Mouse (Mus musculus) stomach, embryonic 14.5 days (tissue): Measurements from ENCODE around the gene Pex11b. TPM values are rescaled to one million over a fixed set of nuclear protein-coding genes. Genes with fewer than 3 reads are reported as not detected.

Experiments used
- ATAC-seq: fragments of 200-750 bp; cut with Nextera tagmentation; 2 replicates; pipeline ENCODE4 v1.8.0; 2017; ENCODE audit warnings: low read depth, moderate TSS enrichment; ENCODE audit not compliant: insufficient number of reproducible peaks, insufficient read depth, low FRiP score
- H3K27ac ChIP-seq: fragments of 300-500 bp; sonication (generic); 2 replicates; pipeline ENCODE4 v1.5.1; 2014; ENCODE audit warnings: mild to moderate bottlenecking, low read length, moderate library complexity, mixed read lengths
- H3K27me3 ChIP-seq: fragments of 300-500 bp; sonication (generic); 2 replicates; pipeline ENCODE4 v1.6.1; 2014; ENCODE audit warnings: low read length, control low read depth, mixed read lengths; ENCODE audit not compliant: control insufficient read depth, insufficient read depth
- H3K36me3 ChIP-seq: fragments of 300-500 bp; sonication (generic); 2 replicates; pipeline ENCODE4 v1.6.1; 2014; ENCODE audit warnings: mild to moderate bottlenecking, control low read depth, low read length, moderate library complexity, mixed read lengths; ENCODE audit not compliant: control insufficient read depth, insufficient read depth
- H3K4me1 ChIP-seq: fragments of 300-500 bp; sonication (generic); 2 replicates; pipeline ENCODE4 v1.6.1; 2014; ENCODE audit warnings: low read length, control low read depth, mixed read lengths; ENCODE audit not compliant: control insufficient read depth, insufficient read depth
- H3K4me2 ChIP-seq: fragments of 300-500 bp; sonication (generic); replicated peaks from 2 replicates; pipeline ENCODE4 v1.6.1; 2014; ENCODE audit warnings: low read depth, low read length, control low read depth
- H3K4me3 ChIP-seq: fragments of 300-500 bp; sonication (generic); 2 replicates; pipeline ENCODE4 v1.5.1; 2014; ENCODE audit warnings: low read depth, low read length, control low read depth
- H3K9ac ChIP-seq: fragments of 300-500 bp; sonication (generic); replicated peaks from 2 replicates; pipeline ENCODE4 v1.6.1; 2014; ENCODE audit warnings: low read depth, mild to moderate bottlenecking, control low read depth, low read length, moderate library complexity, mixed read lengths
- H3K9me3 ChIP-seq: fragments of 300-500 bp; sonication (generic); 2 replicates; pipeline ENCODE4 v1.6.1; 2016; ENCODE audit warnings: low read depth, low read length, control low read depth; ENCODE audit not compliant: control insufficient read depth
- WGBS: fragments of 180-500 bp; shearing (Covaris S2); extraction: QIAGEN DNeasy Blood & Tissue Kit; methylation state at CpG from one replicate; pipeline ENCODE4 v1.1.7; 2014; 5-methylcytosine and 5-hydroxymethylcytosine counted together
- polyA plus RNA-seq: library from polyadenylated mRNA; unstranded; fragments of >200 nt; fragmentation: Nextera tagmentation; extraction: Ambion mirVana; gene quantifications from 2 replicates; pipeline ENCODE4 v1.2.1, GENCODE M21; 2014

Pex11b gene
- polyA plus RNA-seq, 1 experiment from 2014 or later, result 45.4 TPM

- no peaks in the 10 kb centered on the region for H3K27me3 ChIP-seq
- H3K4me3 ChIP-seq, result no peak overlapping the region
- H3K9ac ChIP-seq, result no peak overlapping the region
- peaks cover 21% of the 10 kb centered on the region for H3K36me3 ChIP-seq
- H3K9me3 ChIP-seq, result no peaks in the 10 kb centered on the region
- ATAC-seq, result no peak
- H3K27ac ChIP-seq, result no peak overlapping the region
- H3K4me2 ChIP-seq, result no peak overlapping the region
- H3K4me1 ChIP-seq, result peaks cover 12% of the 10 kb centered on the region
These were observed 3.1 kb upstream of the Pex11b start for GRCm38 (mm10) chr3:96632058-96632457.

- no peak for ATAC-seq
- Histone ChIP-seq H3K4me1 (peaks cover 12% of the 10 kb centered on the region), H3K27ac (no peak overlapping the region), H3K4me3 (no peak overlapping the region), H3K9ac (no peak overlapping the region), H3K36me3 (peaks cover 31% of the 10 kb centered on the region), H3K9me3 (no peaks in the 10 kb centered on the region), H3K4me2 (no peak overlapping the region), H3K27me3 (no peaks in the 10 kb centered on the region)
- WGBS, result 72% methylated on average over 1 of the region's 1 CpGs
These were observed 1.2 kb upstream of the Pex11b start for GRCm38 (mm10) chr3:96634015-96634414.

- peaks cover 43% of the 10 kb centered on the region for H3K36me3 ChIP-seq
- H3K27me3 ChIP-seq, result no peaks in the 10 kb centered on the region
- H3K9me3 ChIP-seq, result no peaks in the 10 kb centered on the region
- H3K4me2 ChIP-seq, result peak overlapping the region; percentile 54
- 8% methylated on average over 15 of the region's 15 CpGs for WGBS
- H3K4me3 ChIP-seq, result peak overlapping the region; percentile 45
- H3K9ac ChIP-seq, result peak overlapping the region; percentile 43
- peak overlapping the region; percentile 82; the same call in 1 of the 2 replicates for H3K27ac ChIP-seq
- ATAC-seq, result no peak
- peaks cover 10% of the 10 kb centered on the region for H3K4me1 ChIP-seq
These were observed 730 bp downstream of the Pex11b start for GRCm38 (mm10) chr3:96635906-96636305.

DNA sequence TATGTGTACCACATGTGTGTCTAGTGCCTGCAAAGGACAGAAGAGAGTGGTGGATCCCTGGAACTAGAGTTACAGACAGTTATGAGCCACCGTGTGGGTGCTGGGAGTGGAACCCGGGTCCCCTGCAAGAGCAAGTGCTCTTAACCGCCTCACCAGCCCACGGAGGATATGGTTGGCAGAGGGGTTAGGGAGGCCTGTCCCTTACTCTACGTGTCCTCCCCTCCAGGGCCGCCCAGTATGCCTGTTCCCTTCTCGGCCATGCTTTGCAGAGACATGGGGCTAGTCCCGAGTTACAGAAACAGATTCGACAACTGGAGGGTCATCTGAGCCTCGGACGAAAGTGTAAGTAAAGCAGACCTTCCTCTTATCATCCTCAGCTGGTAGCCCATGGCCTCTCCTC, 1.3 kb downstream of the Pex11b start:
- Histone ChIP-seq H3K9ac (peak overlapping the region; percentile 43; the same call in 1 of the 2 replicates), H3K27ac (no peak overlapping the region), H3K4me1 (peaks cover 10% of the 10 kb centered on the region), H3K9me3 (no peaks in the 10 kb centered on the region), H3K4me3 (peak overlapping the region; percentile 45), H3K36me3 (peaks cover 44% of the 10 kb centered on the region), H3K27me3 (no peaks in the 10 kb centered on the region), H3K4me2 (peak overlapping the region; percentile 54)
- WGBS, result 69% methylated on average over 11 of the region's 11 CpGs
- ATAC-seq, result no peak

GRCm38 (mm10) chr3:96639219-96639618, 4.0 kb downstream of the Pex11b start:
- Histone ChIP-seq H3K27me3 (no peaks in the 10 kb centered on the region), H3K36me3 (peaks cover 36% of the 10 kb centered on the region), H3K4me1 (peaks cover 10% of the 10 kb centered on the region), H3K27ac (no peak overlapping the region), H3K4me2 (no peak overlapping the region), H3K9me3 (no peaks in the 10 kb centered on the region), H3K9ac (no peak overlapping the region), H3K4me3 (no peak overlapping the region)
- ATAC-seq, result no peak
- WGBS, result 86% methylated on average over 1 of the region's 1 CpGs

GRCm38 (mm10) chr3:96645018-96645649, 10.0 kb downstream of the Pex11b start, which contains the start of gene Itga10:
Gene Itga10 (plus strand): TSS chr3:96645584.
- no peak for ATAC-seq
- WGBS, result 47% methylated on average over 7 of the region's 7 CpGs

GRCm38 (mm10) chr3:96647365-96647764, 12.2 kb downstream of the Pex11b start:
- Histone ChIP-seq H3K27me3 (no peaks in the 10 kb centered on the region), H3K4me1 (no peaks in the 10 kb centered on the region), H3K4me3 (no peak overlapping the region), H3K36me3 (peaks cover 10% of the 10 kb centered on the region), H3K9me3 (no peaks in the 10 kb centered on the region), H3K9ac (no peak overlapping the region), H3K4me2 (no peak overlapping the region), H3K27ac (no peak overlapping the region)
- 80% methylated on average over 3 of the region's 3 CpGs for WGBS
- ATAC-seq, result no peak

More at GRCm38 (mm10) chr3:96645018-96645649, 10.0 kb downstream of the Pex11b start, which contains the start of gene Itga10:
- Histone ChIP-seq H3K9me3 (no peaks in the 10 kb centered on the region), H3K27me3 (no peaks in the 10 kb centered on the region), H3K27ac (no peak within 1 kb of the TSS), H3K4me3 (no peak within 1 kb of the TSS), H3K36me3 (peaks cover 18% of the 10 kb centered on the region), H3K4me2 (no peak within 1 kb of the TSS), H3K4me1 (no peaks in the 10 kb centered on the region), H3K9ac (no peak within 1 kb of the TSS)

DNA sequence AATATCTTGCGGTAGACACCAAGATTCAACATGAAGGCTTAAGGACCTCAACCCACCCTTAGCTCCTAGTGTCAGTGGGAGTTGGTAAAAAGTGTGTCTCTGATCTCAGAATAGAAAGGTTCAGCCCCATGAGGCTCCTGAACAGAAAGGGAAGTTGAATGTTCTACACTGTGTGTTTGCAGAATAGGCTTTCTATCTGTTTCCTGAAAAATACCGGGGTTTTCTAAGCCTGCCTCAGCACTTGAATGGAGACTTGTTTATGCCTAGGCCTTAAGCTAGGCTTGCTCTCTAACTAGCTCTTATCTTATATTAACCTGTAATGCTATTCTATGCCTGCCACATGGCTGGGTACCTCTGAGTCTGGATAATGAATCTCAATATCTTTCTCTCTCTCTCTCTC, 25.7 kb downstream of the Pex11b start:
- no peak overlapping the region for H3K9ac ChIP-seq
- peaks cover 7% of the 10 kb centered on the region; the same call in 1 of the 2 replicates for H3K4me1 ChIP-seq
- ATAC-seq, result no peak
- no peaks in the 10 kb centered on the region for H3K9me3 ChIP-seq
- H3K27me3 ChIP-seq, result no peaks in the 10 kb centered on the region
- no peak overlapping the region for H3K27ac ChIP-seq
- 76% methylated on average over 2 of the region's 2 CpGs for WGBS
- no peak overlapping the region for H3K4me3 ChIP-seq
- no peaks in the 10 kb centered on the region; the same call in 1 of the 2 replicates for H3K36me3 ChIP-seq
- H3K4me2 ChIP-seq, result no peak overlapping the region
